Mouse (Mus musculus) MEL (cell line): ENCODE data around the gene Dnajb1. TPM values are rescaled to one million over a fixed set of nuclear protein-coding genes. Genes with fewer than 3 reads are reported as not detected.
"Not testable (repeated sequence)": the region's sequence is repeated elsewhere in the genome, so short reads cannot be mapped to it uniquely, and the experiment has no call there.

Experiments used
- DNase-seq: peaks from one replicate; pipeline ENCODE4 v3.0.0; 2011; ENCODE audit warnings: low read depth, low spot score
- H3K27ac ChIP-seq: 2 replicates; pipeline ENCODE4 v1.5.1; 2012; ENCODE audit warnings: low read depth, mild to moderate bottlenecking, control low read depth, low read length, moderate library complexity; ENCODE audit not compliant: control insufficient read depth
- H3K27me3 ChIP-seq, 2 experiments: fragments of 150-350 bp in 1 of 2; sonication (generic) in 1 of 2; 2 replicates each; pipeline ENCODE4 v1.6.1; 2012; ENCODE audit warnings: low read length in 2 of 2, mild to moderate bottlenecking in 2 of 2, improper control_type of control experiment in 1 of 2, moderate library complexity in 1 of 2; ENCODE audit not compliant: insufficient read depth in 2 of 2, control insufficient read depth in 1 of 2
- H3K36me3 ChIP-seq, 2 experiments: 2 replicates each; pipeline ENCODE4 v1.6.1; 2012 to 2014; ENCODE audit warnings: low read length in 2 of 2, improper control_type of control experiment in 1 of 2, inconsistent platforms in 1 of 2, mild to moderate bottlenecking in 1 of 2; ENCODE audit not compliant: insufficient read depth in 2 of 2, control insufficient read depth in 1 of 2
- H3K4me1 ChIP-seq, 2 experiments: fragments of 150-350 bp in 1 of 2; sonication (generic) in 1 of 2; 2 replicates each; pipeline ENCODE4 v1.6.1; 2012; ENCODE audit warnings: low read length in 2 of 2, improper control_type of control experiment in 1 of 2, mild to moderate bottlenecking in 1 of 2; ENCODE audit not compliant: insufficient read depth in 2 of 2, control insufficient read depth in 1 of 2
- H3K4me3 ChIP-seq, 2 experiments: fragments of 150-350 bp in 1 of 2; sonication (generic) in 1 of 2; 2 replicates each; pipeline ENCODE4 v1.5.1; 2012; ENCODE audit warnings: low read depth in 2 of 2, low read length in 2 of 2, mild to moderate bottlenecking in 2 of 2, moderate library complexity in 2 of 2, control low read depth in 1 of 2, improper control_type of control experiment in 1 of 2; ENCODE audit not compliant: control insufficient read depth in 1 of 2, insufficient read depth in 1 of 2
- H3K79me2 ChIP-seq: 2 replicates; pipeline ENCODE4 v1.6.1; 2012; ENCODE audit warnings: mild to moderate bottlenecking, low read length, moderate library complexity; ENCODE audit not compliant: control insufficient read depth, poor library complexity, insufficient read depth
- H3K9ac ChIP-seq: 2 replicates; pipeline ENCODE4 v1.6.1; 2012; ENCODE audit warnings: low read depth, mild to moderate bottlenecking, control low read depth, low read length, moderate library complexity; ENCODE audit not compliant: control insufficient read depth, poor library complexity, severe bottlenecking
- H3K9me3 ChIP-seq: fragments of 150-350 bp; sonication (generic); replicated peaks from 2 replicates; pipeline ENCODE4 v1.6.1; 2012; ENCODE audit warnings: mild to moderate bottlenecking, low read length, improper control_type of control experiment, moderate library complexity; ENCODE audit not compliant: insufficient read depth
- BHLHE40 ChIP-seq: IDR thresholded peaks from 2 replicates; pipeline ENCODE4 v1.6.1; 2012; ENCODE audit warnings: low read depth, mild to moderate bottlenecking, inconsistent platforms, low read length, improper control_type of control experiment, borderline replicate concordance
- E2F4 ChIP-seq: IDR thresholded peaks from 2 replicates; pipeline ENCODE4 v1.6.1; 2011; ENCODE audit warnings: low read depth, low read length, improper control_type of control experiment, borderline replicate concordance
- ELF1 ChIP-seq: IDR thresholded peaks from 2 replicates; pipeline ENCODE4 v1.6.1; 2014; ENCODE audit warnings: low read depth, mild to moderate bottlenecking, inconsistent platforms, low read length, improper control_type of control experiment, moderate library complexity
- GABPA ChIP-seq: IDR thresholded peaks from 2 replicates; pipeline ENCODE4 v1.6.1; 2012; ENCODE audit warnings: low read depth, mild to moderate bottlenecking, inconsistent platforms, low read length, improper control_type of control experiment, moderate library complexity
- HCFC1 ChIP-seq: IDR thresholded peaks from 2 replicates; pipeline ENCODE4 v1.6.1; 2012; ENCODE audit warnings: low read depth, mild to moderate bottlenecking, inconsistent platforms, low read length, improper control_type of control experiment, moderate library complexity
- JUND ChIP-seq: IDR thresholded peaks from 2 replicates; pipeline ENCODE4 v1.6.1; 2011; ENCODE audit warnings: low read depth, mild to moderate bottlenecking, improper control_type of control experiment, low read length
- MAFK ChIP-seq: IDR thresholded peaks from 2 replicates; pipeline ENCODE4 v1.6.1; 2011; ENCODE audit warnings: low read depth, mild to moderate bottlenecking, low read length, improper control_type of control experiment, borderline replicate concordance
- MAX ChIP-seq: IDR thresholded peaks from 2 replicates; pipeline ENCODE4 v1.6.1; 2011; ENCODE audit warnings: low read length, improper control_type of control experiment
- MAZ ChIP-seq: IDR thresholded peaks from 2 replicates; pipeline ENCODE4 v1.6.1; 2012; ENCODE audit warnings: low read depth, mild to moderate bottlenecking, inconsistent platforms, low read length, improper control_type of control experiment
- MXI1 ChIP-seq: IDR thresholded peaks from 2 replicates; pipeline ENCODE4 v1.6.1; 2011; ENCODE audit warnings: mild to moderate bottlenecking, low read depth, low read length, improper control_type of control experiment
- NELFE ChIP-seq: IDR thresholded peaks from 2 replicates; pipeline ENCODE4 v1.6.1; 2011; ENCODE audit warnings: low read depth, low read length, improper control_type of control experiment
- POLR2AphosphoS2 ChIP-seq: IDR thresholded peaks from 2 replicates; pipeline ENCODE4 v1.6.1; 2011; ENCODE audit warnings: low read length, improper control_type of control experiment
- POLR2AphosphoS5 ChIP-seq: IDR thresholded peaks from 2 replicates; pipeline ENCODE4 v1.6.1; 2012; ENCODE audit warnings: low read depth, borderline replicate concordance, mild to moderate bottlenecking, inconsistent platforms, low read length, moderate library complexity, mixed read lengths
- RCOR1 ChIP-seq: IDR thresholded peaks from 2 replicates; pipeline ENCODE4 v1.6.1; 2012; ENCODE audit warnings: low read depth, mild to moderate bottlenecking, inconsistent platforms, low read length, improper control_type of control experiment
- SIN3A ChIP-seq: IDR thresholded peaks from 2 replicates; pipeline ENCODE4 v1.6.1; 2012; ENCODE audit warnings: low read length, improper control_type of control experiment, inconsistent platforms
- SMC3 ChIP-seq: IDR thresholded peaks from 2 replicates; pipeline ENCODE4 v1.6.1; 2011; ENCODE audit warnings: low read depth, low read length, improper control_type of control experiment
- TAL1 ChIP-seq: IDR thresholded peaks from 2 replicates; pipeline ENCODE4 v1.6.1; 2012; ENCODE audit warnings: mild to moderate bottlenecking, inconsistent platforms, low read length, moderate library complexity, mixed read lengths
- TCF12 ChIP-seq: IDR thresholded peaks from 2 replicates; pipeline ENCODE4 v1.6.1; 2014; ENCODE audit warnings: low read depth, mild to moderate bottlenecking, inconsistent platforms, low read length, improper control_type of control experiment, moderate library complexity
- ZC3H11A ChIP-seq: IDR thresholded peaks from 2 replicates; pipeline ENCODE4 v1.6.1; 2012; ENCODE audit warnings: low read depth, mild to moderate bottlenecking, inconsistent platforms, low read length, improper control_type of control experiment
- ZNF384 ChIP-seq: IDR thresholded peaks from 2 replicates; pipeline ENCODE4 v1.6.1; 2012; ENCODE audit warnings: low read depth, mild to moderate bottlenecking, inconsistent platforms, low read length, improper control_type of control experiment
- polyA plus RNA-seq, 2 experiments: library from polyadenylated mRNA; stranded (reverse) in 1 of 2; unstranded in 1 of 2; fragments of >175 nt in 1 of 2; fragments of >200 nt in 1 of 2; gene quantifications; 2 replicates each; pipeline versions ENCODE4 v1.2.1 to v1.2.4; 2012; ENCODE audit warnings: low replicate concordance in 2 of 2, low read depth in 1 of 2; ENCODE audit not compliant: insufficient read length in 2 of 2, insufficient read depth in 1 of 2, missing spikeins in 1 of 2
- total RNA-seq: library from RNA; depleted of rRNA; stranded (reverse); fragments of 300-350 nt; gene quantifications from 2 replicates; pipeline ENCODE4 v1.2.3, GENCODE M21; 2012

Gene Dnajb1
- total and polyA plus RNA-seq, 3 experiments, result 43.2 to 56.6 TPM; not detected in 1

- not testable (repeated sequence) for H3K9me3 ChIP-seq, H3K27ac ChIP-seq, H3K4me1 ChIP-seq, H3K27me3 ChIP-seq, DNase-seq, H3K4me3 ChIP-seq, H3K36me3 ChIP-seq, H3K9ac ChIP-seq
- peaks cover 13% of the 10 kb centered on the region for H3K79me2 ChIP-seq
Observed at GRCm38 (mm10) chr8:83571001-83571340, 37.0 kb upstream of the Dnajb1 start.

- peaks cover 0 to 1% of the 10 kb centered on the region in 2 experiments; a peak in 1 of 4 replicates for H3K36me3 ChIP-seq
- no peak overlapping the region for H3K27ac ChIP-seq
- H3K9ac ChIP-seq, result no peak overlapping the region
- peaks cover 0 to 4% of the 10 kb centered on the region in 2 experiments; a peak in 1 of 4 replicates for H3K4me1 ChIP-seq
- no peak overlapping the region for H3K4me3 ChIP-seq
- H3K79me2 ChIP-seq, result peaks cover 12% of the 10 kb centered on the region
- H3K27me3 ChIP-seq, result no peaks in the 10 kb centered on the region
- no peaks in the 10 kb centered on the region for H3K9me3 ChIP-seq
- no peak for TF ChIP-seq JUND
- no peak for DNase-seq
Observed at GRCm38 (mm10) chr8:83571791-83572190, 36.2 kb upstream of the Dnajb1 start.

GRCm38 (mm10) chr8:83572246-83572812 is 35.7 kb upstream of the Dnajb1 start:
- peaks cover 0 to 1% of the 10 kb centered on the region in 2 experiments; a peak in 1 of 4 replicates for H3K36me3 ChIP-seq

GRCm38 (mm10) chr8:83573140-83573875 is 34.7 kb upstream of the Dnajb1 start:
- H3K36me3 ChIP-seq, result peaks cover 0 to 1% of the 10 kb centered on the region in 2 experiments; a peak in 1 of 4 replicates
- H3K9me3 ChIP-seq, result no peaks in the 10 kb centered on the region
- H3K27me3 ChIP-seq, result no peaks in the 10 kb centered on the region
- H3K4me1 ChIP-seq, result no peaks in the 10 kb centered on the region
- no peak overlapping the region for H3K9ac ChIP-seq
- no peak for DNase-seq
- no peak overlapping the region for H3K27ac ChIP-seq
- no peak overlapping the region for H3K4me3 ChIP-seq
- no peaks in the 10 kb centered on the region; the same call in none of the 2 replicates for H3K79me2 ChIP-seq
- no peak for TF ChIP-seq TCF12
- no peak for TF ChIP-seq MAFK
- no peak for TF ChIP-seq NELFE
- TF ChIP-seq SIN3A, result no peak
- TF ChIP-seq MAZ, result no peak
- no peak for TF ChIP-seq ZNF384
- TF ChIP-seq ZC3H11A, result no peak
- TF ChIP-seq SMC3, result no peak
- no peak for TF ChIP-seq RCOR1
- no peak for TF ChIP-seq MAX
- TF ChIP-seq JUND, result no peak
- no peak for TF ChIP-seq BHLHE40
- TF ChIP-seq ELF1, result no peak
- no peak for TF ChIP-seq HCFC1
- TF ChIP-seq POLR2AphosphoS5, result no peak
- no peak for TF ChIP-seq GABPA

More at GRCm38 (mm10) chr8:83572246-83572812, 35.7 kb upstream of the Dnajb1 start:
- Histone ChIP-seq H3K9me3 (no peaks in the 10 kb centered on the region), H3K27me3 (no peaks in the 10 kb centered on the region), H3K4me1 (peaks cover 0 to 4% of the 10 kb centered on the region in 2 experiments; a peak in 1 of 4 replicates), H3K4me3 (no peak overlapping the region), H3K27ac (no peak overlapping the region), H3K79me2 (peaks cover 6% of the 10 kb centered on the region), H3K9ac (no peak overlapping the region)
- DNase-seq, result no peak
- TF ChIP-seq MXI1, result no peak
- TF ChIP-seq RCOR1, result no peak
- no peak for TF ChIP-seq MAFK
- no peak for TF ChIP-seq E2F4
- no peak for TF ChIP-seq POLR2AphosphoS2
- no peak for TF ChIP-seq TAL1
